Mouse (Mus musculus) kidney, adult 9 months (tissue): ENCODE data around the gene Bcat1.

Experiments used
- DNase-seq: peaks from one replicate; pipeline ENCODE4 v3.0.0; 2022

Gene Bcat1

GRCm38 (mm10) chr6:145052669-145053068 lies 23.3 kb downstream of the Bcat1 start:
- DNase-seq: no peak

GRCm38 (mm10) chr6:145050899-145051298 lies 25.1 kb downstream of the Bcat1 start:
- no peak for DNase-seq

GRCm38 (mm10) chr6:145048131-145048997 lies 27.6 kb downstream of the Bcat1 start:
- no peak for DNase-seq

DNA sequence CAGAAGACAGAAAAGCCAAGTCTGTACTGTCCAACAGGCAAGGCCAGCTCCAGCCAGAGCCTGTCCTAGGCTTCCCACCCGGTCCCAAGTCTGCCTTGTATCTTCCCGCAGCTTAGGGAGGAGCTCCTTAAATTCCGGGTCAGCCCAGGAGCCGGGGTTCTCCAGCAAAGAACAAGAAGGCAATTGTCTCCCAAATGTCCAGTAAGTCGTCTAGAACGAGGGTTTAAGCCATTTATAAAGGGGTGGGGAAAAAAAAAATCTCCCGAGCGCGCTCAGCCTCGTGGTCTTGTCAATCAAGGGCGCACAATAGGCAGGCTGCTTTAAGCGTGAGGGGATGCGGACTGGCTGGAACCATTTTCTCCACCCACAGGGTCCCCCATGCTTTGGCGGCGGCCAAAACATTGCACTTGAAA lies 28.5 kb downstream of the Bcat1 start:
- no peak for DNase-seq

- DNase-seq: no peak
These were observed 29.6 kb downstream of the Bcat1 start for GRCm38 (mm10) chr6:145046266-145046890.

DNA sequence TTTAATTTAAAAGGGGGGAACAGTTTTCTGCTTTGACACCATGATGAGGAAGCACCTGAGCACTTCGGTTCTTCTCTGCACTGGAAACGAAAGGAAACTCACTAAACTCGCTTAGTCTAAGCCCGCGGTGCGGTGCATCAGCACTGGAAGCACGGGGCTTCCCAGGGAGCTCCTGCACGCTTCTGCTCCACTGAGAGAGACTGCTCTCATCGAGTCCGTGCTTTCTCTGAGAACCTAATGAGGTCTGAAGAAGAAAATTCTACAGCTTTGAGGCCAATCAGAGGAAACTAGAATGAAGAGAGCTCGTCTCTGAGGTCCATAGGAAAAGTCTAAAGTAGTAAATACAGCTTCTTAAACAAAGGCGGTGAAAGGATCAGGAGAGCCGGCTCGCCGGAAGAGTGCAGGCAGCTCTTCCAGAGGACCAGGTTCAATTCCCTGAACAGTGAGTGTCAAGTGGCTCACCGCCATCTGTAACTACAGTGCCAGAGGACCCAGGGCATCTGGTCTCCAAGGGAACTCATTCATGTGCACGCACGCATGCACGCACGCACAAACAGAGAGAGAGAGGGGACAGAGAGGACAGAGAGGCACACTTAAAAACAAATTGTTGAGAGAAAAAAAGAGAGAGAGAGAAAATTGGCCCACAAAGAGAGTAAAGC lies 30.9 kb downstream of the Bcat1 start:
- DNase-seq: no peak

GRCm38 (mm10) chr6:145040732-145041131 lies 35.3 kb downstream of the Bcat1 start:
- DNase-seq: no peak

DNA sequence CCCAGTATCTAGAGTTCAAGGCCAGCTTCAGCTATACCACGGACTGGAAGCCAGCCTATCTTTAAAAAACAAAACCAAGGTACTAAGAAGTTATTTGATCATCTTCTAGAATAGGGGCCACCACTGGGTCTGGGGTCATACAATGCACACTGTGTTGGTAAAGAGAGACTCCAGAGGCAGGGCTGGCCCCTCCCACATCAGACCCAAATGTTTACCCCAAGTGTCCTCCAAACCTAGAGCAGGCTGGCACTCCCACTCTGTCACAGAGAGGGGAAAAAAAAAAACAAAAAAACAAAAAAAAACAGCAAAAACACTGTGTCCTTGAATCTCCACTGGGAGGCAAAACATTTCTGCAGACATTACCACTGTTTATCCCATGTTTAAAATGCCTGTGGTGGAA lies 38.4 kb downstream of the Bcat1 start:
- no peak for DNase-seq

DNA sequence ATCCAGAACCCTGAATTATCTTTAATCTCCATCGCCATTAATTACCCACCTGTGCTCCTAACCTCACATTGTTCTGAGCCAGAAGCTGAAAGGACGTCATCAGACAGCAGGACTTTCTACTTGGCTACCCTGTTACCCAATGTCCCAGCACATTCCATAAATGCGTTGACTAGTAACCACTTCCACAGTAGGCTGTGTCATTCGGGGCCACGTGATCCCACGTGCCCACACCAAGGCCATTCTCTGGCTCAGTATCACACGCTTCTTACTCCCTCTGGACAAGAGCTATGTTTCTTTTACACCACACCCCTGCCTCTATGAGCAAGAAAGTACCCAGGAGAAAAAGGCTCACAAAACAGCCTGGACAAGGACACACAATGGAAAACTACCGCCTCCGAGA lies 40.6 kb downstream of the Bcat1 start:
- DNase-seq: no peak

DNA sequence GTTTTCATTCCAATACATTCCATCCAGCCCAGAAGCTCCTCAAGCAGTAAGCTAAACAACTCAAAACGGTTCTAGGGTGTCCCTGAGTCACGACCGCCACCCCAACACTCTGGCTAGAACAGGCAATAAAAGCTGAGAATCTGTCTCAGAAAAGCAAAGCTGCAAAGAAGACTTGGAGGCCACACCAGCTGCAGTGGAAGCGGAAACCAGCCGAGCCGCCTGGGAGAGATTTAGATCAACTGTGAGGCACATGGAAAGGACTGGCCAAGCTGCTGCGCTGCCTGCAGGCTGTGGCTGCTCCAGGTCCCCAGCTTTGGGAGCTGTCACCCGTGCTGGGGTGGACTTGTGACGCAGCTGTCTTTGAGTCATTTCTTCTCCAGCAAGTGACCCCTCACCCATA lies 45.4 kb downstream of the Bcat1 start:
- no peak for DNase-seq

DNA sequence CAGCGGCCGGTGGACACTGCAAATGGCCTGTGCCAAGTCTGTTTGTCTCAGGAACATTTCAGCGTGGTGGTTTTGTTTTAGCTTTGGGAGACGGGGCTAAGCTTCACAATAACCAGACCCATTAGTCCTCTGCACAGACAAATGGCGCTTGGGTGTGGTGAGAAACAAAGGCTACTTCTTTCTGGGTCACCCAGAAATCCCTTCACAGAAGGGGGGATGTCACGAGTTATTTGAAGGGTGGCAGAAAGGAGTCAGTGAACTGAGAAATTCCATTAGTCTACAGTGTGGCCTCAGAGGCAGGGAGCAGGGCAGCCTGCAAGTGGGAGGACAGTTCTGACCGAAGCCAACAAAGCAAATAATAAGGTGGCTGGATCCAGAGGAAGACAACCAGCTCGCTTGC lies 52.0 kb downstream of the Bcat1 start:
- no peak for DNase-seq

GRCm38 (mm10) chr6:145022966-145023725 lies 52.8 kb downstream of the Bcat1 start:
- DNase-seq: peak; percentile 31

- DNase-seq: no peak
These were observed 53.6 kb downstream of the Bcat1 start for GRCm38 (mm10) chr6:145022349-145022748.

DNA sequence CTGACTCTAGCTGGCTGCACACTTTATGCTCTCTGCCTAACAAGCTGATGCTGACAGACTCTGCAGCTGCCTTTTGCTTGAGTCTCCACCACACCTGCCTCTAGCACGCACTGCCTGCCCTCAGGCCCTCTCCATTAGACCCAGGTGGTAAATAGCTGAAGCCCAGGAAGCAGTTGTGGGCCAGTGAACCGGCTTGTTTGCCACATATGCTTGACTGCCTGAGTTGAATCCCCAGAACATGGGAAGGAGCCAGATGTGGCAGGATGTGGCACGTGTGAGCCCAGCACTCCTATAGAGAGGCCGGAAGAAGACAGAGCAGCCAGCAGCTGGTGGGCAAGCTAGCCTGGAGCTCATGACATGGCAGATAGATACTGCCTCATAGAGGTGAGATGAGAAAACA lies 55.4 kb downstream of the Bcat1 start:
- DNase-seq: no peak

DNA sequence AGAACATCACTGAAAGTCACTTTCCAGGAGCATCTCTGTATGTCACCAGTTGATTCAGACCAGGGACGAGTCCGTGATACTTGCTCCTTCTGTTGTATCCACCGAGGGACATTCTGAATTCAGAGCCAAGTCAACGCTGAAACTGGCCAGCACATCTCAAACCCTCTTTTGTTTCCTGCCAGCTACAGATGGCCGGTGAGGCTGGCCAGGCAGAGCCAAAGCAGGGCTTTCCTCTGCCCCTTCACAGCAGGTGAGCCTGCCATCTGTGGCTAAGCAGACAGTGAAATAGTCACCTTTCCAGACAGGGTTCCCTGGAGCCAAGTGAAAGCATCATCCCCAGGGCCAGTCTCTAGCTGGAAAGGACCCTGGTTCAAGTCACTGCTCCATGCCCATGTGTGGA lies 57.7 kb downstream of the Bcat1 start:
- no peak for DNase-seq

- DNase-seq: no peak
These were observed 58.5 kb downstream of the Bcat1 start for GRCm38 (mm10) chr6:145017508-145017907.

DNA sequence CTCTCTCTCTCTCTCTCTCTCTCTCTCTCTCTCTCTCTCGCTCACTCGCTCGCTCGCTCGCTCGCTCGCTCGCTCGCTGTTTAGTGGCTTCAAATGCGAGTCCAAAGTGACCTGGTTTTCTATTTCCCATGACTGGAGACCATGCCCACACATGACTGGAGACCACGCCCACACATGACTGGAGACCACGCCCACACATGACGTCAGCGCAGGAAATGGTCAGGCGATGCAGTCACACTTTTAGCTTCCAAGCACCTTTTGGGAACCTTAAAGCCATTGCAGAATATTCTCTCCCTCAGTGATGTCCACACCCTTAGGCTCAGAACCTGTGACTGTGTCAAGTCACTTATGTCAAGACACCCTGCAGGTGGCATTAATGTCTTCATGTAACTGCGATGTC lies 59.3 kb downstream of the Bcat1 start:
- no peak for DNase-seq

DNA sequence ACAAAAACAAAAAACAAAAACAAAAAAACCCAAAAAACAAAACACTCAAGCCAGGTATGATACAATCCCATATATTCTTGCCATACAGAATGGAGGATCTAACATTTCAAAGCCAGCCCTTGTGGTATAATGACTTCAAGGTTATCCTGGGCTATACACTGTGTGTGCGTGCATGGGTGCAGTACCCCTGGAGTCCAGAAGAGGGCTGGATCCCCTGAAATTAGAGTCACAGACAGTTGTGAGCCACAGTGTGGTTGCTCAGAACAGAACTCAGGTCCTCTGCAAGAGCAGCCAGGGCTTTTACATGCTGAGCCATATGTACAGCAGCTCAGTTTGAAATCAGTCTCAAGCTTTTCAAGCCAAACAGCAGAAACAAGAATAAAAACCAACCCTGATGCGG lies 61.0 kb downstream of the Bcat1 start:
- no peak for DNase-seq

GRCm38 (mm10) chr6:145012699-145013098 lies 63.3 kb downstream of the Bcat1 start:
- peak; percentile 13 for DNase-seq

GRCm38 (mm10) chr6:145011141-145011540 lies 64.8 kb downstream of the Bcat1 start:
- no peak for DNase-seq

- DNase-seq: peak; percentile 5
These were observed 65.8 kb downstream of the Bcat1 start for GRCm38 (mm10) chr6:145009859-145010818.

GRCm38 (mm10) chr6:145003459-145003858 lies 72.5 kb downstream of the Bcat1 start:
- DNase-seq: no peak
